Mouse (Mus musculus) liver, embryonic 14.5 days (tissue): ENCODE measurements around the gene U2af1.

ENCODE experiments used
- CTCF ChIP-seq: IDR thresholded peaks from 2 replicates; pipeline ENCODE4 v1.5.1; 2016; ENCODE audit warnings: antibody characterized with exemption, low read depth, control low read depth
- EP300 ChIP-seq: IDR thresholded peaks from 2 replicates; pipeline ENCODE4 v1.6.1; 2016; ENCODE audit warnings: antibody characterized with exemption, low read depth

GRCm38 (mm10) chr17:31597957-31598356, 60.7 kb downstream of the U2af1 start:
- TF ChIP-seq CTCF (no peak), EP300 (no peak)
